Mouse (Mus musculus): ENCODE data around the gene 1700034J05Rik.

The 1700034J05Rik gene

DNA sequence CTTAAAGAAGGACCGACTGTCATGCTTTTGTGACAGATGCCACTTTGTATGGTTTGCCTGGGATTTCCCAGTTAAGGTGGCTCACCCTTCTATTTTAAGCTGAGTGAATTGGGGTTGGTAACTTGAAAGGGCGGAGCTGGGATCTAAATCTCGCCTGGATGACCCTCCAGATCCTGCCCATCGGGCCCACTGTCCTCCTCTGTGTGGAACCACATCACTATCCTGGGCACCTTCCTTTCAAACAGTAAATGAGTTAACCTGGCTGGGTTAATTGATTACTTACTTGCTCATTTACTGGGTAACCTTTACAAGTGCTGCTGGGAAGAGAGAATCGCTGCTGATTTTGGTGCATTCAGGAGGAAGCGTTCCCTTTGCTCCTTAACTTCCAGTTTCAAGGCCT lies 35.9 kb downstream of the 1700034J05Rik start:
- DNase-seq (ENCODE audit: low spot score) = no peak

- DNase-seq (ENCODE audit: low spot score) = no peak
Observed at GRCm38 (mm10) chr6:146917396-146917795, 36.8 kb downstream of the 1700034J05Rik start.

GRCm38 (mm10) chr6:146915808-146916207 lies 38.4 kb downstream of the 1700034J05Rik start:
- no peak for DNase-seq (ENCODE audit: low spot score)

GRCm38 (mm10) chr6:146913489-146914198 lies 40.6 kb downstream of the 1700034J05Rik start:
- no peak for DNase-seq (ENCODE audit: low spot score)

GRCm38 (mm10) chr6:146912835-146913488 lies 41.3 kb downstream of the 1700034J05Rik start:
- DNase-seq (ENCODE audit: low spot score) = no peak

DNA sequence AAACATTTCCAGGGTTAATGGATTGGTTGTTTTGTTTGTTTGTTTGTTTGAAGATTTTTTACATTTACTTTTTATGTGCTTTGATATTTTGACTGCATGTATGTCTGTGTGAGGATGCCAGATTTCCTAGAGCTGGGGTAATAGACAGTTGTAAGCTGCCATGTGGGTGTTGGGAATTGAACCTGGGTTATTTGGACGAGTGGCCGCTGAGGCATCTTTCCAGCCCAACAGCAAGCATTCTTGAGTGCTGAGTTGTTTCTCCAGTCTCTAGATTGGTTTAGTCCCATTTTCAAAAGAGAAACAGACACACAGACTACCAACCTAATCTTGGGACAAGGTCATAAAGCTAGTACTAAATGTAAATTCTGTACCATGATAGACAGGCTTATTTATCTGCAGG lies 43.4 kb downstream of the 1700034J05Rik start:
- no peak for DNase-seq (ENCODE audit: low spot score)

GRCm38 (mm10) chr6:146909725-146910489 lies 44.3 kb downstream of the 1700034J05Rik start:
- DNase-seq (ENCODE audit: low spot score) = no peak

DNA sequence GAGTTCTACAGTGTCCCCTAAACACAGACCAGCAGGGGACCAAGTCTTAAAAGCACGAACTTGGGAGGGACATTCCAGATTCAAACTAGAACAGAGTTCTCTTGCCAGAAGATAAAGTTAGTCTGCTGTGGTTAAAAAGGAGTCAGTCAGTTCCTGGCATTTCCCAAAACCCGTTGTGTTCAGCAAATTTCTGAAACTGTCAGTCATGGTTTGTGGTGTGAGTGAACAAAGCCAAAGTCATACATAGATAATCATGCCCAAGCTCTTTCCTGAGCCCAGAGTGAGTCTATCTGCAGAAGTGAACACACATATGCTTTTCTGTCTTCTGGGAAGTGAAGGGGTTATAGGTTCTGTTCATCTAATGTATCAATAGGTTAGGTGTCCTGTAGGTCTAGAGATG lies 45.4 kb downstream of the 1700034J05Rik start:
- DNase-seq (ENCODE audit: low spot score) = no peak

DNA sequence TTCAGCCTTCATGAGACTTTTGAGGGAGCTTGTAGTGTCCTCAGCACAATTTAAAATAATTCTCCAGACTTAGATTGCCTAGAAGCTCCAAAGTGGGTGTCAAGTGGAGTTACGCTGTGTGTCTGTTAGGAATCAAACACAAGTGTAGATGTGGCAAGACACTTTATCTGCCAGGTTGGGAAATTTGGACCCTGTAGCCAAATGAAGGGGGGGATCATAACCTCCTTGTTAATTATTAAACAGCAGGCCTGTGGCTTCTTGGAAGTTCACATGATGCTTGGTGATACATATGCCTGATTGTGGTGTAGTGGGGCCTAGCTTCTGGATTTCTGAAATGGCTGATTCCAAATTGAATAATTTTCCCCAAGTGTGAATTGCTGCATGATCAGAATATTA lies 46.4 kb downstream of the 1700034J05Rik start:
- DNase-seq (ENCODE audit: low spot score) = no peak

DNA sequence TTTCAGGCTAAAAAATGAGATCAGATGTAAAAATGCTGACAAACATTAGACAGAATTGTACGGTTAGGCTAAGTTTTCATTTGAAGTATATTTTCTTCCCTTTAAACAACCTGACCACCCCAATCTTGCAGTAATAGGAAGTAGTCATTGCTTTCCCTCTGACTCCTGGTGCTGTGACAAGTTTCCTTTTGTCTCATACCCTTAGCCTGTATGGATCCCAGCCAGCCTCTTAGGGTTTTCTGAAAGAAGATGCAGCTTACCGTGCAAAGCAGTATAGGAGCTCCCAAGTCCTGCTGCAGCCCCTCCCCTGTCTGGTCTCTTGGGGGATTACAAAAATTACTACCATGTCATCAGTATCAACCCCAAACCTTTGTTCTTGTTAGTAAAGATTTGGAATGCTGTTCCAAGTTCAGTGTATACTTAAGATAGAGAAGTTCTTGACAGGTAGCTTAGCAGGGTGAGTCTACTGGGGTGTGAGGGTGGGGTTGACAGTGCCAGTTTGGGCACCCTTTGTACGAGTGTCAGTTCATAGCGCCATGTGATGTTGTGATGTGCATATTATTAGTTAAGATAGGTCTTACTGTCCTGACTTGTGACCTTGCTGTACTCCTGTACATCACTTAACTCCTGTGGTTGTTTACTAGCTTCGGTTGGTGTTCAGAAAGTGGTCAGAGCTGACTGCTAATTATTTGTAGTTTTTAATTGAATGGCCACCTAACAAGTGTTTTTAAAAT lies 47.0 kb downstream of the 1700034J05Rik start:
- DNase-seq (ENCODE audit: low spot score) = no peak

DNA sequence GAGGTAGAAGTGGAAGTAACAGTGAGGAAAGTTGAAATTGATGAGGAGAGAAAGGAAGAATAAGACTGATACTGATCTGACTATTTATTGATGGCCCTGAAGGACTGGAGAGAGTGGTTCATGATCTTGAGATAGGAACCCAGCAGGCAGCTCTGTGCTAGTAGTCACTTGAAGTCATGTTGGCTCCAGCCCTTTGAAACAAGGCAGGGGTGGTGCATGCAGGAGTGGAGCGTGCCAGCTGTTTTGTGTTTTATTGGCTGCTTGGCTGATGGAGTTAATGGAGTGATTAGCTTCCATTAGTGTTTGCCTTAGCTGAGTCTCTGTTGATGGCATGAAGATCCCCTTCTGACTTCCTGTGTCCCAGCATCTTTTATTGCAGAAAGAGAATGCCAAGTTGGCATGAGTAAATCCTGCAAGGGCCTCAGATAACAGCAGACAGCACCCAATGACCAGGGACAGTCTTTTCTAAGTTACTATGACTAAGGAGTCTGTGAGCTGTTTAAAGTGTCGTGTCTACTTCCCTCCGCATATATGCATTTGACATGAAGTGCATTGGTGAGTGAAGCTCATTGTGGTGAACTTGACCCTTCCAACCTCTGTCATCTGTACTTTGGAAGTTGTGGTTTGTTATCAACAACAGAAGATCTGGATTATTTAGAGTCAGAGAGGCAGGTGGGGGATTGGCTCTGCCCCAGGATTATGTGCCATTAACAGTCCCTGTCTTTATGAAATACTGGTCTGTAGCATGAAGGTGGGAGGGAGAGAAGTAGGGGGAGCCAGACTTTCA lies 48.0 kb downstream of the 1700034J05Rik start:
- DNase-seq (ENCODE audit: low spot score) = no peak

- no peak for DNase-seq (ENCODE audit: low spot score)
Observed at GRCm38 (mm10) chr6:146904707-146905106, 49.5 kb downstream of the 1700034J05Rik start.

DNA sequence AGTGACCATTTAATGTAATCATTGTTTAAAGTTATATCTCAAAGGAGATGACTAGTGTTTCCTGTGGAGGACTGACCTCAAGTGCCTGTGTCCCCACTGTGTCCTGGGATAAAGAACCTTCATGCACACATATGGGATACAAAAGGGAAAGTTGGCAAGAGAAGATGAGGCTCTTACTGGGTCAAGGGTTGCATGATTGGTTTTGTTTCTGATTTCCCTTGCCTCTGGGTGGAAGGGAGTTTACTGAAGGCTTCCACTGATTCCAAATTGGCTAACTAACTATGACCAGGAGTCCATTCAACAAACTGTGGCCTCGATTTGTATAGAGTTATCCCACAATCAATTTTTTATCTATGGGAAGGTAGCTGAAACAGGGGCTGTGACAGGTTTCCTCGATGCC lies 50.6 kb downstream of the 1700034J05Rik start:
- no peak for DNase-seq (ENCODE audit: low spot score)

DNA sequence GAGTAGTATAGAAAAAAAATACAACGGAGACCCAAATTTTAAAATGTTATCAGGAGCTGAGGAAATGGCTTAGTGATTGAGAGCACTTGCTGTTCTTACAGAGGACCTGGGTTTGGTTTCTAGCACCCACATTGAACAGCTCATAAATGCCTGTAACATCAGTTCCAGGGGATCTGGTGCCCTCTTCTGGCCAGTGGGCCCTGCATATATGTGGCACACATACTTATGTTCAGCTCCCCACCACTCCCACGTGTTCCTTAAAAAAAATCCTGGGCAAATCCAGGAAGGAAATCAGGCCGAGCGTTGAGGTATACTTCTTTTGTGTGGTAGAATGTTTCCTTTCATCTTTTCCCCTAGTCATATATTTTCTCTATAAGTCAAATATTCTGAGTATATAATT lies 52.3 kb downstream of the 1700034J05Rik start:
- DNase-seq (ENCODE audit: low spot score) = no peak

Measured in testis, postnatal 10 days (tissue).